Mouse (Mus musculus) G1E (cell line): ENCODE data around the gene Eapp. TPM values are rescaled to one million over a fixed set of nuclear protein-coding genes. Genes with fewer than 3 reads are reported as not detected.

Source experiments
- ATAC-seq: 2 replicates; pipeline ENCODE4 v1.8.0; 2016; ENCODE audit warnings: mild to moderate bottlenecking; ENCODE audit not compliant: insufficient number of reproducible peaks, poor library complexity, low FRiP score, severe bottlenecking; ENCODE audit errors: extremely low read depth
- DNase-seq: peaks from one replicate; pipeline ENCODE4 v3.0.0; 2012; ENCODE audit warnings: low spot score
- H3K27me3 ChIP-seq: 2 replicates; pipeline ENCODE4 v1.6.1; 2012; ENCODE audit warnings: mild to moderate bottlenecking, low read length, inconsistent platforms; ENCODE audit not compliant: insufficient read depth
- H3K36me3 ChIP-seq: replicated peaks from 2 replicates; pipeline ENCODE3; 2012; ENCODE audit warnings: mild to moderate bottlenecking, inconsistent platforms
- H3K4me1 ChIP-seq: 2 replicates; pipeline ENCODE4 v1.6.1; 2012; ENCODE audit warnings: low read depth, low read length, inconsistent platforms, mixed read lengths; ENCODE audit not compliant: insufficient read depth
- H3K4me3 ChIP-seq: 2 replicates; pipeline ENCODE4 v1.5.1; 2012; ENCODE audit warnings: low read depth, mild to moderate bottlenecking, inconsistent platforms, low read length, moderate library complexity, mixed read lengths
- H3K9me3 ChIP-seq: replicated peaks from 2 replicates; pipeline ENCODE4 v1.6.1; 2012; ENCODE audit warnings: inconsistent platforms
- CTCF ChIP-seq: IDR thresholded peaks from 2 replicates; pipeline ENCODE4 v1.5.1; 2012; ENCODE audit warnings: low read depth, low read length, inconsistent platforms, mixed read lengths
- GATA1 ChIP-seq: IDR thresholded peaks from 2 replicates; pipeline ENCODE4 v1.6.1; 2012; ENCODE audit warnings: borderline replicate concordance, low read length, inconsistent platforms, mixed read lengths
- GATA2 ChIP-seq: IDR thresholded peaks from 2 replicates; pipeline ENCODE4 v1.6.1; 2012; ENCODE audit warnings: low read depth, low read length, inconsistent platforms, borderline replicate concordance
- POLR2AphosphoS5 ChIP-seq: IDR thresholded peaks from 2 replicates; pipeline ENCODE4 v1.6.1; 2012; ENCODE audit warnings: low read depth, low read length, inconsistent platforms; ENCODE audit not compliant: insufficient replicate concordance
- TAL1 ChIP-seq: conservative IDR thresholded peaks from 2 replicates; pipeline ENCODE4 v1.6.1; 2012; ENCODE audit warnings: low read depth, low read length, inconsistent platforms, mixed read lengths
- polyA plus RNA-seq: library from polyadenylated mRNA; stranded (reverse); fragments of >175 nt; gene quantifications from 2 replicates; pipeline ENCODE4 v1.2.3, GENCODE M21; 2012
- total RNA-seq, 2 experiments: library from RNA; stranded (forward) in 1 of 2; stranded (reverse) in 1 of 2; fragments of 200-1000 nt in 1 of 2; fragments of >200 nt in 1 of 2; fragmentation: Nextera tagmentation in 1 of 2; gene quantifications; 2 replicates each; pipeline ENCODE4 v1.2.3; 2014 to 2017

Eapp gene
- total and polyA plus RNA-seq, 3 experiments = 53.2 to 106 (median 98.9) TPM

- ATAC-seq (no peak), DNase-seq (no peak)
- Histone ChIP-seq H3K4me3 (no peak overlapping the region), H3K4me1 (no peaks in the 10 kb centered on the region), H3K9me3 (no peaks in the 10 kb centered on the region), H3K36me3 (no peaks in the 10 kb centered on the region), H3K27me3 (no peaks in the 10 kb centered on the region; the same call in 1 of the 2 replicates)
- TF ChIP-seq POLR2AphosphoS5 = no peak
- TF ChIP-seq GATA2 = no peak
- no peak for TF ChIP-seq CTCF
- TF ChIP-seq TAL1 = no peak
- TF ChIP-seq GATA1 = no peak
Observed at GRCm38 (mm10) chr12:54632141-54632540, 63.6 kb downstream of the Eapp start.

GRCm38 (mm10) chr12:54621942-54622341 is 73.8 kb downstream of the Eapp start:
- no peak for ATAC-seq
- Histone ChIP-seq H3K36me3 (no peaks in the 10 kb centered on the region), H3K4me3 (no peak overlapping the region), H3K4me1 (no peaks in the 10 kb centered on the region), H3K27me3 (no peaks in the 10 kb centered on the region), H3K9me3 (no peaks in the 10 kb centered on the region)
- DNase-seq = no peak
- TF ChIP-seq GATA2 = no peak
- TF ChIP-seq CTCF = no peak
- no peak for TF ChIP-seq TAL1
- TF ChIP-seq POLR2AphosphoS5 = no peak
- no peak for TF ChIP-seq GATA1

Other genes with a start within 250 kb of the Eapp start
- gene Sptssa, start 39.3 kb downstream of the Eapp start, total RNA-seq (2014; fragmentation: Nextera tagmentation) = 50.6 and 51.8 TPM in 2 replicates
- gene Sptssa, start 39.3 kb downstream of the Eapp start, total RNA-seq (2017) = 288 and 294 TPM in 2 replicates
- 20.1 and 24.3 TPM in 2 replicates for gene Sptssa, start 39.3 kb downstream of the Eapp start, polyA plus RNA-seq
- gene Snx6, start 99.8 kb upstream of the Eapp start, total RNA-seq (2014; fragmentation: Nextera tagmentation) = 74.0 and 80.4 TPM in 2 replicates
- gene Snx6, start 99.8 kb upstream of the Eapp start, total RNA-seq (2017) = 162 and 188 TPM in 2 replicates
- gene Snx6, start 99.8 kb upstream of the Eapp start, polyA plus RNA-seq = 14.0 and 17.5 TPM in 2 replicates
- gene Cfl2, start 167.0 kb upstream of the Eapp start, total RNA-seq (2014; fragmentation: Nextera tagmentation) = 53.0 and 72.6 TPM in 2 replicates
- 45.0 and 46.9 TPM in 2 replicates for gene Cfl2, start 167.0 kb upstream of the Eapp start, total RNA-seq (2017)
- gene Cfl2, start 167.0 kb upstream of the Eapp start, polyA plus RNA-seq = 2.7 and 3.1 TPM in 2 replicates